Mouse (Mus musculus): ENCODE measurements around the gene Nnat. TPM values are rescaled to one million over a fixed set of nuclear protein-coding genes. Genes with fewer than 3 reads are reported as not detected.
A peak's percentile ranks its signal among the peaks of the same experiment; 100 is the strongest.

Gene Nnat
- polyA plus RNA-seq (2014; fragmentation: Nextera tagmentation; extraction: Ambion mirVana) = 2,798 and 3,566 TPM in 2 replicates

- WGBS = 51% methylated on average over 27 of the region's 27 CpGs
- ATAC-seq (ENCODE audit: low read depth) = peak; percentile 60
- H3K4me1 ChIP-seq (ENCODE audit: control insufficient read depth, insufficient read depth, low read length) = peaks cover 14% of the 10 kb centered on the region
- H3K4me3 ChIP-seq (ENCODE audit: low read depth, low read length) = peak within 1 kb of the TSS; percentile 55
- peak within 1 kb of the TSS; percentile 86 for H3K9ac ChIP-seq (replicated peaks; ENCODE audit: low read depth, low read length)
- peak within 1 kb of the TSS; percentile 85 for H3K27ac ChIP-seq (ENCODE audit: low read depth, low read length)
- H3K4me2 ChIP-seq (ENCODE audit: low read depth, low read length) = peak within 1 kb of the TSS; percentile 72
- peaks cover 2% of the 10 kb centered on the region for H3K9me3 ChIP-seq (ENCODE audit: control insufficient read depth, low read length)
- H3K27me3 ChIP-seq (ENCODE audit: control insufficient read depth, insufficient read depth, low read length) = no peaks in the 10 kb centered on the region
- peaks cover 8% of the 10 kb centered on the region; the same call in 1 of the 2 replicates for H3K36me3 ChIP-seq (ENCODE audit: control insufficient read depth, insufficient read depth, low read length)
Measured at GRCm38 (mm10) chr2:157559858-157560257, at the start of gene Nnat. TSS of gene Nnat (plus strand) at chr2:157560078.

- WGBS = 87% methylated on average over 9 of the region's 9 CpGs
- H3K27ac ChIP-seq (ENCODE audit: low read depth, low read length) = no peak overlapping the region
Measured at GRCm38 (mm10) chr2:157512859-157513258, 47.0 kb upstream of the Nnat start.

DNA sequence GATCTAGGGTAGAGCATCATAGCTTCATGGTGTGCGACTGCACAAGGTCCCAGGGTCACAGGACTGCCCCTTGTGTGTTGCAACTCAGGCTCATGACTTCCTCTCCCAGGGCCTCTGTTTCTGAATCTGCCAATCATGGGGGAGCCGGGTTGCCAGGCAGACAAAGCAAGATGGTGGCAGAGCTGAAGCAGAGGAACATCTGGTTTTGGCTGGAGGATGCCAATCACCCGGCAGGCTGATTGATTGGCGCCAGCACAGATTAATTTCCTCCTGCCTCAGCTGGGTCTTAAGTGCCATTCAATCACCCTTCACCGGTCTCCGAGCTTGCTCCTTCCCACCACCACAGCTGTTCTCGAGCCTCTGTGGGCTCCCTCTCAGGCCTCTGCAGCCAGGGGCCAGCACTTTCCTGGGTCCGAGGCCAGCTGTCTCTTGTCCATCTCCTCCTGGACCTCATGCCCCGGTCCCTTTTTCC, 46.1 kb upstream of the Nnat start:
- no peak overlapping the region for H3K27ac ChIP-seq (ENCODE audit: low read depth, low read length)

More at GRCm38 (mm10) chr2:157512859-157513258, 47.0 kb upstream of the Nnat start:
- no peaks in the 10 kb centered on the region for H3K27me3 ChIP-seq (ENCODE audit: control insufficient read depth, insufficient read depth, low read length)
- H3K36me3 ChIP-seq (ENCODE audit: control insufficient read depth, insufficient read depth, low read length) = no peaks in the 10 kb centered on the region
- no peaks in the 10 kb centered on the region for H3K9me3 ChIP-seq (ENCODE audit: control insufficient read depth, low read length)
- H3K4me2 ChIP-seq (ENCODE audit: low read depth, low read length) = no peak overlapping the region
- H3K9ac ChIP-seq (replicated peaks; ENCODE audit: low read depth, low read length) = no peak overlapping the region
- H3K4me3 ChIP-seq (ENCODE audit: low read depth, low read length) = no peak overlapping the region
- ATAC-seq (ENCODE audit: low read depth) = no peak
- peaks cover 6% of the 10 kb centered on the region; the same call in 1 of the 2 replicates for H3K4me1 ChIP-seq (ENCODE audit: control insufficient read depth, insufficient read depth, low read length)

DNA sequence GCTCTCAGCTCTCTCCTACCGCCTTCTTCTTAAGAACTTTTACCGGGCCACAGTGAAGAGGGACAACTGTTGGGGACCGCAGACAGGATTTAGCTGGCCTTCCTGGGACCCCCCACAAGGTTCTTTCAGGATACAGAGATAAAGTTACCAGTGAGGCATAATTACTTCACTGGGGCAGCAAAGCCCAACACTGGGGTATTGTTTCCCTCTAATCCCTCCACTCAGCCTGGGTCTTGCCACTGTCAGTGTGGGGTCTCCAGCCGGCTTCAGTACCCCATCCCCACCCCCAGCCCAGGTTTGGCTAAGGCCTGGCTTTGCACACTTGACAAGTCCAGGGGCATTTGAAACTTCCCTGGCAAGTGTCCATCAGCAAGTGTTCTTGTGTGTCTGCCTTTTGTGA, 45.5 kb upstream of the Nnat start:
- Histone ChIP-seq H3K4me2 (ENCODE audit: low read depth, low read length) (no peak overlapping the region), H3K9me3 (ENCODE audit: control insufficient read depth, low read length) (no peaks in the 10 kb centered on the region), H3K4me1 (ENCODE audit: control insufficient read depth, insufficient read depth, low read length) (peaks cover 7% of the 10 kb centered on the region; the same call in 1 of the 2 replicates), H3K36me3 (ENCODE audit: control insufficient read depth, insufficient read depth, low read length) (no peaks in the 10 kb centered on the region), H3K27ac (ENCODE audit: low read depth, low read length) (no peak overlapping the region), H3K27me3 (ENCODE audit: control insufficient read depth, insufficient read depth, low read length) (no peaks in the 10 kb centered on the region), H3K9ac (replicated peaks; ENCODE audit: low read depth, low read length) (no peak overlapping the region), H3K4me3 (ENCODE audit: low read depth, low read length) (no peak overlapping the region)
- ATAC-seq (ENCODE audit: low read depth) = no peak
- WGBS = 16% methylated on average over 4 of the region's 4 CpGs

More for the DNA sequence above, 46.1 kb upstream of the Nnat start:
- WGBS = 42% methylated on average over 9 of the region's 9 CpGs
- Histone ChIP-seq H3K4me1 (ENCODE audit: control insufficient read depth, insufficient read depth, low read length) (peaks cover 7% of the 10 kb centered on the region; the same call in 1 of the 2 replicates), H3K4me3 (ENCODE audit: low read depth, low read length) (no peak overlapping the region), H3K36me3 (ENCODE audit: control insufficient read depth, insufficient read depth, low read length) (no peaks in the 10 kb centered on the region), H3K9me3 (ENCODE audit: control insufficient read depth, low read length) (no peaks in the 10 kb centered on the region), H3K9ac (replicated peaks; ENCODE audit: low read depth, low read length) (no peak overlapping the region), H3K27me3 (ENCODE audit: control insufficient read depth, insufficient read depth, low read length) (no peaks in the 10 kb centered on the region), H3K4me2 (ENCODE audit: low read depth, low read length) (no peak overlapping the region)
- peak; percentile 28; the same call in 1 of the 2 replicates for ATAC-seq (ENCODE audit: low read depth)

DNA sequence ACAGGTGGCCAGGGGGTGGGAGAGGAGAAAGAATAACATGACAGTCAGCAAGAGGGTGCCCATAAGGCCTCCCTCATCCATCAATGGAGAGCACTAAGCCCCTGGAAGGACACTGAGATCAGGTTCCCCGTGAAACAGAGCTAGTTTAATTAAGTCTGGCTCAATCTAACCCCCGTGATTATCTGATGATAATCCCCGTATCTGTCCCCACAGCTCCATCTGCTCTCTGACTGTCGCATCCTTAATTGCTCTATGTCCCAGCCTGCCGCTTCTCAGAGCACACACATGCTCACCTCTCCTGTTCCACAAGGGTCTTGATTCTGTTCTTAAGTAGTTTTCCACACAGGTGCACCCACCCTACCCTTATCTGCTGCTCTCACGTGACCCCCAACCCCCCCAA, 42.4 kb upstream of the Nnat start:
- no peak overlapping the region for H3K27ac ChIP-seq (ENCODE audit: low read depth, low read length)
- 40% methylated on average over 6 of the region's 6 CpGs for WGBS
- H3K4me3 ChIP-seq (ENCODE audit: low read depth, low read length) = no peak overlapping the region
- H3K9me3 ChIP-seq (ENCODE audit: control insufficient read depth, low read length) = no peaks in the 10 kb centered on the region
- H3K9ac ChIP-seq (replicated peaks; ENCODE audit: low read depth, low read length) = no peak overlapping the region
- peaks cover 16% of the 10 kb centered on the region for H3K4me1 ChIP-seq (ENCODE audit: control insufficient read depth, insufficient read depth, low read length)
- H3K27me3 ChIP-seq (ENCODE audit: control insufficient read depth, insufficient read depth, low read length) = no peaks in the 10 kb centered on the region
- H3K4me2 ChIP-seq (ENCODE audit: low read depth, low read length) = no peak overlapping the region
- no peaks in the 10 kb centered on the region for H3K36me3 ChIP-seq (ENCODE audit: control insufficient read depth, insufficient read depth, low read length)
- ATAC-seq (ENCODE audit: low read depth) = no peak

- 48% methylated on average over 7 of the region's 7 CpGs for WGBS
- Histone ChIP-seq H3K9me3 (ENCODE audit: control insufficient read depth, low read length) (no peaks in the 10 kb centered on the region), H3K27me3 (ENCODE audit: control insufficient read depth, insufficient read depth, low read length) (no peaks in the 10 kb centered on the region), H3K9ac (replicated peaks; ENCODE audit: low read depth, low read length) (no peak overlapping the region), H3K27ac (ENCODE audit: low read depth, low read length) (no peak overlapping the region), H3K4me2 (ENCODE audit: low read depth, low read length) (no peak overlapping the region), H3K4me1 (ENCODE audit: control insufficient read depth, insufficient read depth, low read length) (peaks cover 16% of the 10 kb centered on the region), H3K36me3 (ENCODE audit: control insufficient read depth, insufficient read depth, low read length) (no peaks in the 10 kb centered on the region), H3K4me3 (ENCODE audit: low read depth, low read length) (no peak overlapping the region)
- ATAC-seq (ENCODE audit: low read depth) = no peak
Measured at GRCm38 (mm10) chr2:157518451-157518850, 41.4 kb upstream of the Nnat start.

DNA sequence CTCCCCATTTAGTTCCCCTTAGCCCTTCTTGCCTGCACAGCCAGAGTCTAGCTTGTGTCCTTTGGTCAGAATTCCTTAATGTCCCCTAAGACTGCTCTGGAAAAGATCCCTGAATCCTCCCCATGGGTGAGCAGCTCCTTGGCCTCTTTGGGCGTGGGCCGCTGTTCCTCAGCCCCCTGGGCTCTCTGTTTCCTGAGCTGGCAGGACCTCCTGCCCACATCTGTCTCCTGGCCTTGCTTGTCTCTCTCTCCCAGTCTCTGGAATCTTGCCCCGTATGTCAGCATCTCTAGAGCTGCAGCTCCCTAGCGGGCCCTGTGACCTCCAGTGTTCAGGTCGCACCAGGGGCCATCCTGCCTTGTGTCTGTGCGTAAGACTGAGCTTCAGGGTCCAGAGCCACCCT, 40.4 kb upstream of the Nnat start:
- Histone ChIP-seq H3K9me3 (ENCODE audit: control insufficient read depth, low read length) (no peaks in the 10 kb centered on the region), H3K27me3 (ENCODE audit: control insufficient read depth, insufficient read depth, low read length) (no peaks in the 10 kb centered on the region), H3K4me2 (ENCODE audit: low read depth, low read length) (no peak overlapping the region), H3K27ac (ENCODE audit: low read depth, low read length) (no peak overlapping the region), H3K4me1 (ENCODE audit: control insufficient read depth, insufficient read depth, low read length) (peaks cover 13% of the 10 kb centered on the region), H3K36me3 (ENCODE audit: control insufficient read depth, insufficient read depth, low read length) (no peaks in the 10 kb centered on the region), H3K4me3 (ENCODE audit: low read depth, low read length) (no peak overlapping the region), H3K9ac (replicated peaks; ENCODE audit: low read depth, low read length) (no peak overlapping the region)
- WGBS = 72% methylated on average over 6 of the region's 6 CpGs
- no peak for ATAC-seq (ENCODE audit: low read depth)

- H3K9me3 ChIP-seq (ENCODE audit: control insufficient read depth, low read length) = no peaks in the 10 kb centered on the region
- H3K27me3 ChIP-seq (ENCODE audit: control insufficient read depth, insufficient read depth, low read length) = no peaks in the 10 kb centered on the region
- no peak overlapping the region for H3K4me3 ChIP-seq (ENCODE audit: low read depth, low read length)
- H3K4me2 ChIP-seq (ENCODE audit: low read depth, low read length) = no peak overlapping the region
- no peak overlapping the region for H3K9ac ChIP-seq (replicated peaks; ENCODE audit: low read depth, low read length)
- peak; percentile 41; the same call in 1 of the 2 replicates for ATAC-seq (ENCODE audit: low read depth)
- H3K36me3 ChIP-seq (ENCODE audit: control insufficient read depth, insufficient read depth, low read length) = no peaks in the 10 kb centered on the region
- H3K27ac ChIP-seq (ENCODE audit: low read depth, low read length) = 0 out of 2 replicates have a peak overlapping the region, but pooled peaks have one; percentile 16
- WGBS = 16% methylated on average over 5 of the region's 5 CpGs
- H3K4me1 ChIP-seq (ENCODE audit: control insufficient read depth, insufficient read depth, low read length) = peaks cover 13% of the 10 kb centered on the region
Measured at GRCm38 (mm10) chr2:157520496-157520895, 39.4 kb upstream of the Nnat start.

DNA sequence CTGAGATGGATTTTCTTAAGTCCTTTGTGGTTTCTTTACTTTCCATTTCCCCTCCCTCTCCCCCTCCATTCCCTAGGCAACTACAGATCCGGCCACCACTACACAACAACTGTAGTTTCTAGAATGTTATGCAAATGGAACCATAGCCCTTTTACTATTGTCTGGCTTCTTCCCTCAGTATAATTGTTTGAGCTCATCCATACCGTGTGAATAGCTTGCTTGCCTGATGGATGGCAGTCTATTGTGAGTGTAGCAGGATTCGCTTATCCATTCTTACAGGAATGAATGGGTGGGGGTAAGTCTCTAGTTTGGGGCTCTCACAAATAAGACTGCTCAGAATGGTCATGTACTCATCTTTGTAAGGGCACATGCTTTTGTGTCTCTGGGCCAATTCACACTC, 37.3 kb upstream of the Nnat start:
- H3K27ac ChIP-seq (ENCODE audit: low read depth, low read length) = no peak overlapping the region
- H3K4me2 ChIP-seq (ENCODE audit: low read depth, low read length) = no peak overlapping the region
- whole genome bisulfite sequencing = 8% methylated on average over 3 of the region's 3 CpGs
- H3K27me3 ChIP-seq (ENCODE audit: control insufficient read depth, insufficient read depth, low read length) = no peaks in the 10 kb centered on the region
- no peak overlapping the region for H3K4me3 ChIP-seq (ENCODE audit: low read depth, low read length)
- H3K4me1 ChIP-seq (ENCODE audit: control insufficient read depth, insufficient read depth, low read length) = peaks cover 12% of the 10 kb centered on the region
- H3K36me3 ChIP-seq (ENCODE audit: control insufficient read depth, insufficient read depth, low read length) = no peaks in the 10 kb centered on the region
- H3K9me3 ChIP-seq (ENCODE audit: control insufficient read depth, low read length) = no peaks in the 10 kb centered on the region
- no peak overlapping the region for H3K9ac ChIP-seq (replicated peaks; ENCODE audit: low read depth, low read length)
- ATAC-seq (ENCODE audit: low read depth) = no peak

All from neural tube, embryonic 14.5 days (tissue).